Mouse (Mus musculus) stomach, embryonic 16.5 days (tissue): ENCODE results near the gene Ppp1r15a. TPM values are rescaled to one million over a fixed set of nuclear protein-coding genes. Genes with fewer than 3 reads are reported as not detected.

Experiments used
- ATAC-seq: fragments of 200-750 bp; cut with Nextera tagmentation; 2 replicates; pipeline ENCODE4 v1.8.0; 2017; ENCODE audit warnings: moderate number of reproducible peaks, moderate TSS enrichment; ENCODE audit not compliant: insufficient read depth, low FRiP score
- H3K27ac ChIP-seq: fragments of 300-500 bp; sonication (generic); 2 replicates; pipeline ENCODE4 v1.5.1; 2014; ENCODE audit warnings: low read length
- H3K27me3 ChIP-seq: fragments of 300-500 bp; sonication (generic); 2 replicates; pipeline ENCODE4 v1.6.1; 2014; ENCODE audit warnings: low read length, control low read depth, mixed read lengths; ENCODE audit not compliant: control insufficient read depth, insufficient read depth
- H3K36me3 ChIP-seq: fragments of 300-500 bp; sonication (generic); 2 replicates; pipeline ENCODE4 v1.6.1; 2014; ENCODE audit warnings: low read length; ENCODE audit not compliant: control insufficient read depth, insufficient read depth
- H3K4me1 ChIP-seq: fragments of 300-500 bp; sonication (generic); 2 replicates; pipeline ENCODE4 v1.6.1; 2014; ENCODE audit warnings: low read length, control low read depth, mixed read lengths; ENCODE audit not compliant: control insufficient read depth, insufficient read depth
- H3K4me2 ChIP-seq: fragments of 300-500 bp; sonication (generic); 2 replicates; pipeline ENCODE4 v1.6.1; 2014; ENCODE audit warnings: low read depth, low read length, mixed read lengths
- H3K4me3 ChIP-seq: fragments of 300-500 bp; sonication (generic); replicated peaks from 2 replicates; pipeline ENCODE4 v1.5.1; 2014; ENCODE audit warnings: mild to moderate bottlenecking, low read length
- H3K9ac ChIP-seq: fragments of 300-500 bp; sonication (generic); 2 replicates; pipeline ENCODE4 v1.6.1; 2014; ENCODE audit warnings: low read length
- H3K9me3 ChIP-seq: fragments of 300-500 bp; sonication (generic); replicated peaks from 2 replicates; pipeline ENCODE4 v1.6.1; 2016; ENCODE audit warnings: low read length, control low read depth; ENCODE audit not compliant: control insufficient read depth
- WGBS: fragments of 180-500 bp; shearing (Covaris S2); extraction: QIAGEN DNeasy Blood & Tissue Kit; methylation state at CpG from one replicate; pipeline ENCODE4 v1.1.7; 2014; 5-methylcytosine and 5-hydroxymethylcytosine counted together
- polyA plus RNA-seq: library from polyadenylated mRNA; unstranded; fragments of >200 nt; fragmentation: Nextera tagmentation; extraction: Ambion mirVana; gene quantifications from 2 replicates; pipeline ENCODE4 v1.2.1, GENCODE M21; 2015

Ppp1r15a gene
- polyA plus RNA-seq, 1 experiment from 2014 or later, result 25.5 TPM

DNA sequence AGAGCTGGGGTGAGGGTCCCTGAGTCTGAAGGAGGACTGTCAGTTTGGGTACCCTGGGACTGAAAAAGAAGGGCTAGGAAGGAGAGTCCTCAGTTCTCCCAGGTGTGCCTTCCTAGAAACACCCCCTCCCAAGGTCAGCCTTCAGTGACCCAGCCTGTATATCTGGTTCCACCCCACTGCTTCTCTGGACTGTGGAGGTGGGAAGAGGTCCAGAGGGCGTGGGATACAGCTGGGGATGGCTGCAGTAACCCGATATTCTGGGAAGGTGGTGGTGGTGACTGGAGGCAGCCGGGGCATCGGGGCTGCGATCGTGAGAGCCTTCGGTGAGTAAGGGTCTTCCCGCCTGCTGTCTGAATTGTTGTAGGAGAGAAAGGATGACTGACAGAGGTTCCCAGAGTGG is 28.7 kb upstream of the Ppp1r15a start, which contains the start of gene Hsd17b14:
Gene Hsd17b14, plus strand, starts transcription at position 150 of the 400 bp plus-strand sequence.
- Histone ChIP-seq H3K36me3 (no peaks in the 10 kb centered on the region), H3K4me3 (no peak within 1 kb of the TSS), H3K4me2 (no peak within 1 kb of the TSS), H3K27me3 (no peaks in the 10 kb centered on the region), H3K9ac (no peak within 1 kb of the TSS), H3K9me3 (no peaks in the 10 kb centered on the region), H3K27ac (no peak within 1 kb of the TSS), H3K4me1 (0 out of 2 replicates have a peak, but pooled peaks cover 6% of the 10 kb centered on the region)
- WGBS, result 37% methylated on average over 8 of the region's 8 CpGs
- ATAC-seq, result no peak

DNA sequence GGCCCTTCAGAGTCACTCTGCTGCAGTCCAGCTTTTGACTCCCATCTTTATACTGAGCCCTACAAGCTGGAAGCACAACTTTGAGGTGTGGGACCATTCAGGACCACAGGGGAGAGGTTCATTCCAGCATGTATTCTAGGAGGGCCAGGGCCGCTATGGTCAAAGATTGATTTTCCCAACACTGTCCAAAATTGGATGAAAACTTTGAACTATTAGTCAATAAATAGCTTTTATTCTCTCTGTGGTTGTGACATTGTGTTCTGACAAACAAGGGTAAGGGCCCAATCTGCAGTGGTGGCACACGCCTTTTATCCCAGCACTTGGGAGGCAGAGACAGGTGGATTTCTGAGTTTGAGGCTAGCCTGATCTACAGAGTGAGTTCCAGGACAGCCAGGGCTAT is 27.9 kb upstream of the Ppp1r15a start:
- 0 out of 2 replicates have a peak, but pooled peaks cover 3% of the 10 kb centered on the region for H3K4me1 ChIP-seq
- H3K27ac ChIP-seq, result no peak overlapping the region
- H3K9ac ChIP-seq, result no peak overlapping the region
- H3K36me3 ChIP-seq, result no peaks in the 10 kb centered on the region
- WGBS, result 86% methylated on average over 2 of the region's 2 CpGs
- no peak overlapping the region for H3K4me2 ChIP-seq
- ATAC-seq, result no peak
- H3K9me3 ChIP-seq, result no peaks in the 10 kb centered on the region
- H3K4me3 ChIP-seq, result no peak overlapping the region
- H3K27me3 ChIP-seq, result no peaks in the 10 kb centered on the region

DNA sequence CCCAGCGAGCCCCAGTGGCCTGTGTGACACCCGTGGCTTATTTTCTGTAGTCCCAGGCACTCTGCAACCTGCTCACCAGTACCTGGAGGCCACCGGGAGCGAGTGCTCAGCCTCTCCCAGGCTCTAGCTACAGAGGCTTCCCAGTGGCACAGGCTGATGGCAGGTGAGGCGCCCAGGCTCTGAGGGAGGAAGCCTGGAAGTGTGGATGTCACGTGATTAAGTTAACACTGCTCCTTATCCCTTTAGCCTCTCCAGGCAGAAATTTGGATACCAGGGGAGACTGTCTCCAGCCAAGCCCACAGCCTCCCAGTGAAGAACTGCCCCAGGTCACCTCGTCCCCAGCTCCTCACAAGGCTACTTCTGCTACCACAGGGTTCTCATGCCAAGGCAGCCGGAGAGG is 27.5 kb upstream of the Ppp1r15a start:
- ATAC-seq, result no peak
- no peaks in the 10 kb centered on the region for H3K27me3 ChIP-seq
- H3K4me2 ChIP-seq, result no peak overlapping the region
- no peak overlapping the region for H3K9ac ChIP-seq
- H3K36me3 ChIP-seq, result no peaks in the 10 kb centered on the region
- WGBS, result 65% methylated on average over 8 of the region's 8 CpGs
- H3K27ac ChIP-seq, result no peak overlapping the region
- no peak overlapping the region for H3K4me3 ChIP-seq
- 0 out of 2 replicates have a peak, but pooled peaks cover 3% of the 10 kb centered on the region for H3K4me1 ChIP-seq
- no peaks in the 10 kb centered on the region for H3K9me3 ChIP-seq

DNA sequence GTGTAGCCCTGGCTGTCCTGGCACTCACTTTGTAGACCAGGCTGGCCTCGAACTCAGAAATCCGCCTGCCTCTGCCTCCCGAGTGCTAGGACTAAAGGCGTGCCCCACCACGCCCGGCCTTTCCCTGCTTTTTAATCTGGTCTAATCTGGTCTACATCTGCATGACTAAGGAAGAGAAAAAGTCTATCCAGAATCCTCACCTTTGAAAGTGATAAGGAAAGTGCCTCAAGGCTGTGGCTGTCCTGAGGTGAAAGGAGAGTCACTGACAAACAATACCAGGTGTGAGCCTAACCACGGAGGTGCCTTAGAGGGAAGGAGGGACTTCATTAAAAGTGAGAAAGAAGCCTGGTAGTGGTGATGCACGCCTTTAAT is 25.4 kb upstream of the Ppp1r15a start:
- ATAC-seq, result no peak
- Histone ChIP-seq H3K36me3 (no peaks in the 10 kb centered on the region), H3K4me1 (0 out of 2 replicates have a peak, but pooled peaks cover 3% of the 10 kb centered on the region), H3K9ac (no peak overlapping the region), H3K4me3 (no peak overlapping the region), H3K27me3 (no peaks in the 10 kb centered on the region), H3K27ac (no peak overlapping the region), H3K9me3 (no peaks in the 10 kb centered on the region), H3K4me2 (no peak overlapping the region)
- 77% methylated on average over 8 of the region's 8 CpGs for WGBS

DNA sequence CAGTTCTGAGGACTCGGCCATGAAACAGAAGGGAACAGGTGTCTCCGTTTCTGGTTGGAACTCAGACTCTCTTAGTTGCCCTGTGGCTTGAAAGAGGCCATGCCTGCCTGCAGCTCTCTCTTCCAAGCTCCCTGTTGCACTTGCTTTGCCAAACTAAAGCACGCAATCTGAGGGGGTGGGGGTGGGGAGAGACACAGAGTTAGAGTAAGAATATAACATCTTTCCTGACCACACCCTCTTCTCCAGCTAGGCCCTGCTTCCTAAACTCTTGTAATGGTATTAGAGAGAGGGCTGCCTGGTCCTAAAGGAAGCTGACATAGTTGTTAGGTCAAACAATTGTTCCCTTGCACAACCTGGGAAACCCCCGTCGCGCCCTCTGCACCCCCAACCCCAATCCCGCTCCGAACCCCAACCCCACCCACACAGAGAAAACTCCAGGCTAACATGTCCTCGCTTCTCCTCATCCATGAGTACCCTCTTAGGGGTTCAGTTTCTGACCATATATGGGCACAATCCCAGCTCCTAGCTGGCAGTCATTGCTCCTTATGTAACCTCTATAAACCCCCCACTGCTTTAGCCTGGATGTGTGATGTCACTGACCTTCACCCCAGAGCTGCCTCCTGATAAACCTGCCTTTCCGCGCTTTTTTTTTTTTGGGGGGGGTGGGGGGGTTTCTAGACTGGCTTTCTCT is 24.9 kb upstream of the Ppp1r15a start:
- Histone ChIP-seq H3K4me1 (0 out of 2 replicates have a peak, but pooled peaks cover 3% of the 10 kb centered on the region), H3K4me2 (no peak overlapping the region), H3K36me3 (no peaks in the 10 kb centered on the region), H3K27me3 (no peaks in the 10 kb centered on the region), H3K9me3 (no peaks in the 10 kb centered on the region), H3K4me3 (no peak overlapping the region), H3K27ac (no peak overlapping the region), H3K9ac (no peak overlapping the region)
- no peak for ATAC-seq
- WGBS, result 74% methylated on average over 11 of the region's 11 CpGs

DNA sequence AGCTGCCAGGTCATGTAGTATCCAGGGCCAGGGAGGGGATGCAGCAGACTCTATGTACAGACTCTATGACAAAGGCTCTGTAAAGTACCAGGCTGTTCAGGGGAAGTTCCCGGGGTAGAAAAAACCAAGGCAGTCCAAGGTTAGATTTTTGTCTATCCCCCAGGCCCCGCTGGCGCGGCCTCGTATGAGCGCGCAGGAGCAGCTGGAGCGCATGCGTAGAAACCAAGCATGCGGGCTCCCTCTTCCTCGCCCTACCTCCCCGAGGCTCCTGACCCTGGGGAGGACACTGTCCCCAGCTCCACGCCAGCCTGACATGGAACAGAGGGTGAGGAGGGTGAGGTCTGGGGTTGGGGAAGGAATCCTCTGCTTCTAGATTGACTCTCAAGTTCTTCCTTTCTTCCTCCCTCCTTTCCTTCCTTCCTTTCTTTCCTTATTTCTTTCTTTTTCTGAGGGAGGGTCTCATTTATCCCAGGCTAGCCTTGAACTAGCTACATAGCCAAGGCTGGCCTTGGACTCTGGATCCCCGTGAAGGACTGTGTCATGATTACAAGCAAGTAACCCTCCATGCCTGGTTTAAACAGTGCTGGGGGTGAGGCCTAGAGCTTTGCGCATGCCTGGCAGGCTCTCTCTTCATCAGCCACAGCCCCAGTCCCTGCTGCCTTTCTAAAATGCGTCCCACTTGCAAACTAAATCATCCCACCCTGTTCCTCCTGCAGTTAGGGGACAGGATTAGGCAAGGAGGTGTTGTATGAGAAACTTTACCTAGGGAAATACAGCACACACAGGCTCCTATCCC is 23.8 kb upstream of the Ppp1r15a start:
- no peaks in the 10 kb centered on the region for H3K9me3 ChIP-seq
- H3K9ac ChIP-seq, result no peak overlapping the region
- WGBS, result 86% methylated on average over 16 of the region's 16 CpGs
- no peak for ATAC-seq
- no peaks in the 10 kb centered on the region for H3K36me3 ChIP-seq
- no peak overlapping the region for H3K4me2 ChIP-seq
- H3K4me1 ChIP-seq, result 0 out of 2 replicates have a peak, but pooled peaks cover 3% of the 10 kb centered on the region
- no peak overlapping the region for H3K4me3 ChIP-seq
- no peak overlapping the region for H3K27ac ChIP-seq
- no peaks in the 10 kb centered on the region for H3K27me3 ChIP-seq

DNA sequence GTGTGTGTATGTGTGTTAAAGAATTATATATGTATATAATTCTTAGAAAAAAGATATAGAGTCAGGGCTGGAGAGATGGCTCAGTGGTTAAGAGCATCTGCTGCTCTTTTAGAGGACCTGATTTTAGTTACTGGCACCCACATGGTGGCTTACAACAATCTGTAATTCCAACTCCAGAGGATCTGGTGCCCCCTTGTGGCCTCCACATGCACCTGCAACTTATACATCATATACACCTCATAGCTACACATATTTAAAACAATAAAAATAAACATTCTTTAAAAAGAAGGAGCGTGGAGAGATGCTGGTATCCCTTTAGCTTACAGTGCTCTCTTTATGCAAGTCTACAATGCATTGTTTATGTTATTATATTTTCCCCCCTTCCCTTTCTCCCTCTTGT is 18.5 kb upstream of the Ppp1r15a start:
- WGBS, result 83% methylated on average over 1 of the region's 1 CpGs
- no peaks in the 10 kb centered on the region for H3K27me3 ChIP-seq
- no peak overlapping the region for H3K9ac ChIP-seq
- no peak for ATAC-seq
- H3K4me3 ChIP-seq, result no peak overlapping the region
- H3K9me3 ChIP-seq, result no peaks in the 10 kb centered on the region
- no peaks in the 10 kb centered on the region for H3K4me1 ChIP-seq
- H3K27ac ChIP-seq, result no peak overlapping the region
- H3K36me3 ChIP-seq, result no peaks in the 10 kb centered on the region
- no peak overlapping the region for H3K4me2 ChIP-seq

DNA sequence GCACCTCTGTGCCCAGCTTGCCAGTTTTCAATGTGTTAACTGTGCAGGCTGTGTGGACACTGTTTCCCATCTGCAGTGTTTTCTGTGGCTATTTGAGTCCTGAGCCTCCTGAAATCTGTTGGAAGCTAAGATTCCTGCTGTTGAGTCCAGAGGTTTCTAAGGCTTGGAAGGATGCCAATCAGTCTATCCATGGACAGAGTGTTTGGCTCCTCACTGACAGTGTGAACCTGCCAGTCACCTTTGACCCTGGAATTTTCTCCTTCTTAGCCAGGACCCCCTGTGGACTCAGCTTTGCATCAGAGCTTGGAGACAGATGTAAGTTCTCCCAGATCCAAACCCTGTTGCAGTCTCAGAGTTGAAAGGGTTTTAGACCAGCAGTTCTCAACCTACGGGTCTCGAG is 14.1 kb upstream of the Ppp1r15a start:
- H3K36me3 ChIP-seq, result no peaks in the 10 kb centered on the region
- 0 out of 2 replicates have a peak, but pooled peaks cover 5% of the 10 kb centered on the region for H3K4me1 ChIP-seq
- H3K9me3 ChIP-seq, result no peaks in the 10 kb centered on the region
- no peak overlapping the region for H3K4me3 ChIP-seq
- H3K4me2 ChIP-seq, result no peak overlapping the region
- no peak overlapping the region for H3K27ac ChIP-seq
- 53% methylated on average over 2 of the region's 2 CpGs for WGBS
- H3K27me3 ChIP-seq, result no peaks in the 10 kb centered on the region
- no peak for ATAC-seq
- no peak overlapping the region for H3K9ac ChIP-seq

DNA sequence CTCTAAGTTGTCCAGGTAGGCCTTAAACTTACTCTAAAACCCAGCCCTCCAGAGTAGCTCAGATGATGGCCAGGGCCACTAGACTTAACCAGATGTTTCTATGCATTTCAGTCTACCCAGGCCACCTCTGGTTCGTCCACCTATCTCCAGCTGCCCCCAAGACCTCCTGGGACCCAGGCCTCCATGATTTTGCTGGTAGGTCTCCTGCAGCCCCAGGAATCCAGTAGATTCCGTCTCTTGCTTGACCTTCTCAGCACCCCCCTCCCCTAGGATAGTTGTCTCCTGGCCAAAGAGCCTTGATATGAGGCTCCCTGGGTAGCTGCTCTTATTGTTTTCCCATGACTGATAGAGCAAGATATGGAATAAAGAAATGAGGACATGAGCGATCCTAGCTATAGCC is 13.0 kb upstream of the Ppp1r15a start:
- WGBS, result 76% methylated on average over 3 of the region's 3 CpGs
- Histone ChIP-seq H3K4me3 (no peak overlapping the region), H3K4me2 (no peak overlapping the region)

More for the DNA sequence above, 13.0 kb upstream of the Ppp1r15a start:
- Histone ChIP-seq H3K4me1 (0 out of 2 replicates have a peak, but pooled peaks cover 5% of the 10 kb centered on the region), H3K36me3 (no peaks in the 10 kb centered on the region), H3K9ac (no peak overlapping the region), H3K9me3 (no peaks in the 10 kb centered on the region), H3K27ac (no peak overlapping the region), H3K27me3 (no peaks in the 10 kb centered on the region)
- ATAC-seq, result no peak
